Mouse (Mus musculus) left cerebral cortex, adult 8-10 months (tissue): ENCODE results near the gene Nos1. TPM values are rescaled to one million over a fixed set of nuclear protein-coding genes. Genes with fewer than 3 reads are reported as not detected.

Experiments used
- DNase-seq, 2 experiments: peaks; one replicate each; pipeline ENCODE4 v3.0.0; 2022; ENCODE audit warnings: low spot score in 2 of 2
- total RNA-seq, 4 experiments: library from RNA; stranded (reverse); gene quantifications; 2 replicates each; pipeline ENCODE4 v1.2.4; 2022

The Nos1 gene
- total RNA-seq, 4 experiments from 2014 or later, result 33.3 to 38.5 (median 34.3) TPM

DNA sequence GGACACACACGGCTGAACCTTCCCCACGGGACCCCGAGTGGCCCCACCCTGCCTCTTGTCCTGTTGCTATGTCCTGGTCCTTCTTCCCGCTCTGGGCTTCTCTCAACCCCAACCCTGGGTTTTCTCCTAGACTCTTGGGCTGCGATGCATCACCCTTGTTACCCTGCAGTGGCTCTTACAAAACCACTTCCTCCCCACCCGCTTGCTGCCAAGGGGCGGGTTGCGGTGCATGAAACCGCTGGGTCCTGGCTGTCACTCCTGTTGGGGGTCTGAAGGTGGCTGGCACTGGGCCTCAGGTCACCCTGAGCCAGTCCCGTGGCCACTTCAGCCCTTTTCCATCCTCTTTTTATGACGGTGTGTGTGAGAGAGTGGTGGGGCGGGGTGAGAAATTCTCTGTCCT is 173.1 kb downstream of the Nos1 start:
- no peak for DNase-seq

GRCm38 (mm10) chr5:117954429-117954828 is 173.6 kb downstream of the Nos1 start:
- no peak for DNase-seq

DNA sequence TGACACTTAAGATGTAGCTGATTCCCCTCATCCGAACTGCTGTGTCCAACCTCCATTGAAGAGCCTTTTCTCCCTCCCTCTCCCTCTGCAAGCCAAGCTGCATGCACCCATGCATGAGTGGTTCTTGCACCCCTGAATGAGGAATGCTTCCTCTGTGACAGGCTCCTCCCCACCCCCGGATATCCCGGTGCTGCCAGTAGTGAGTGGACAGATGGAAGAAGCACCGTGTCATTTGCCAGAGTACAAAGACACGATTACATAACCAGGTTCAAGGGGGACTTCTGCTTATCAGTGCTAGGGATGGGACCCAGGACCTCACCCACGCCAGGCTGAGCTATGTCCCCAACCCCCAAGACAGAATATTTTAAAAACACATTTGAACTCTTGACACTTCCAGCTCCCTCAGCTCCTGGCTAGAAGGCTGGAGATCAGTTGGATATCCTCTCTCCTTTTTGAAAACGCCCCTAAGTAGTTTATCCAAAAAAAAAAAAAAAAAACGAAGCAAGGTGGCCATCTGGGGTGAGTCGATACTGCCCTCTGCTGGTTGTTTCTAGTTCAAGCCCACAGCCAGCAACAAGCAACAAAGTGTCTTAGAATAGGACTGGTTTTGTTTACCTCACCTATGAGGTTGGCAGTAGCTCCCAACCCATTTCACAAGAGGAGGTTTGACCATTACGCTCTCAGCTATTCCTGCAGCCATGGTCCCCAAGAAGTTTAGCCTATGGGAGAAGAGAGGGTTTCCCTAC is 175.0 kb downstream of the Nos1 start:
- no peak for DNase-seq

- DNase-seq, result no peak
These were observed 183.9 kb downstream of the Nos1 start for GRCm38 (mm10) chr5:117964750-117965149.

GRCm38 (mm10) chr5:117966956-117967355 is 186.1 kb downstream of the Nos1 start:
- DNase-seq, result no peak

GRCm38 (mm10) chr5:117967659-117968069 is 186.8 kb downstream of the Nos1 start:
- DNase-seq, result no peak

DNA sequence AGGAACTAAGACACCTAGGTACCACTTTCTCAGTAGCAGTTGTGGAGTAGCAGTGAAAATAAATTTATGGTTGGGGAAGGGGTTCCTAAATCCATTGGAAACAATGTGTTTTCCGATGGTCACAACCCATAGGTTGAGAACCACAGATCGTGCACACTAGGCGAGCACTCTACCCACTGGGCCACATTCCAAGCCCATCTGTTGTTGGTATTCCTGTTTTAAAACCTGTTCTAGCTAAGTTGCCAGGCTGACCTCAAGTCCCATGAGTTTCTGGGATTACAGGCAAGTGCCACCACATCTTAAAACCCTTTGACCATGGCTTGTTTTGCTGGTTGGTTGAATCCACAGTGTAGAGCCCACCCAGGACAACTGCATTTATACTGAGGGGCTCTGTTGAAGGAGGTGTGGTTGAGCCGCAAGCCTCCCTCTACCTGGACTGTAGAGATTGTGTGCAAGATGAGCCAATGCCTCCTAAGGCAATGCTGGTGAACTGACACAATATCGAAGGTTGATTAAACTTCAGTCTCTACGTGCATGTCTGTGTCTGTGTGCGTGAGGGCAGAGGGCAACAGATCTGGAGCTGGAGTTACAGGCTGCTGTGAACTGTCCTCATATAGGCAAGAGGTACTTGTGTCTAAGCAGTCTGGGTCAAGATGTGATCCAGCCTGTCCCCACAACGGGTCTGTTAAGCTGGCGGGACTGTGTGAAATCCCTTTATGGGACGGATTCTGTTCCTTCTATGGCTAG is 189.0 kb downstream of the Nos1 start:
- DNase-seq, result no peak

DNA sequence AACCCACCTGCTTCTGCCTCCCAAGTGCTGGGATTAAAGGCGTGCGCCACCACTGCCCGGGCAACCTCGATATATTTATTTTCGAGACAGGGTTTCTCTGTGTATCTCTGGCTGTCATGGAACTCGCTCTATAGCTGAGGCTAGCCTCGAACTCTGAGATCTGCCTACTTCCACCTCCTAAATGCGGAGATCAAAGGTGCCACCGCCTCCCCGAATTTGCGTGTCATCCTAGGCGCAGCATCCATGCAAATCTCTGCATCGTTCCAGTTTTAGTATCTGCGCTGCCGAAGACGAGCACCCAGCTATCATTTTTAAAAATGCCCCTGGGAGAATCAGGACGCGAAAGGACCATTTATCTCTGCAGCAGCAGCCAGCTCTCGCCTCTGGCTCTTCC is 195.4 kb downstream of the Nos1 start:
- DNase-seq, result no peak

DNA sequence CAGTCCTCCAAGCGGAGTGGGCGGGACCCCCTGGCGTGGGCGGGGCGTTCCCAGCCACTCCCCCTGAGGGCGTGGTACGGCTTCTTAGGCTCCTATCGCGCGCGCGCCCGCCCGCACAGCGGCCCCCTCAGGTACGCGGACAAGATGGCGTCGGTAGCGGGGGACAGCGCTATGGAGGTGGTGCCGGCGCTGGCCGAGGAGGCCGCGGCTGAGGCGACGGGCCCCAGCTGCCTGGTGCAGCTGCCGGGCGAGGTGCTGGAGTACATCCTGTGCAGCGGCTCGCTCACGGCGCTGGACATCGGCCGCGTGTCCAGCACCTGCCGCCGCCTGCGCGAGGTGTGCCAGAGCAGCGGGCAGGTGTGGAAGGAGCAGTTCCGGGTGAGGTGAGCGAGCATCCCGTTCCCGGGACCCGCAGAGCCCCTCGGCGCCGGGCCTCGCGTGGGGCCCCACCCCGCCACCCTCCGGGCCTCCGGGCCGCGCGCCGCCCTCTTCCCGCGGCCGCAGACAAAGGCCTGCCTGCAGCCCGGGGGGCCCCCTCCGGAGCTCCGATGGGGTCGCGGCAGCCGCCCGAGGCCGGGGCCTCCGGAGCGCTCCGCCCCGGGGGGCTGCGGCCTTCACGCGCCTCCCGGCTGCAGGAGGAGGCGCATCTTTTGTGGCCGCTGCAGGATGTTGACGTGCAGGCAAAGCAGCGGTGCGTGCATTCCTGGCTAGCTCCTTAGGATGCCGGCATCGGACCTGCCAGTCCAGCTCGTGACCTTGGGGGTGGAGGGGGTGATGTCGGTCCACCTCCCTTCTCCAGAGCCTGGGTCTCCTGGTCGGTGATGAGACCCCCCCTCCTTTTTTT is 196.0 kb downstream of the Nos1 start, which contains the start of gene Fbxo21:
TSS of gene Fbxo21 (plus strand) at position 74 of the 844 bp plus-strand sequence.
- peak; percentile 92 to 97 for DNase-seq

DNA sequence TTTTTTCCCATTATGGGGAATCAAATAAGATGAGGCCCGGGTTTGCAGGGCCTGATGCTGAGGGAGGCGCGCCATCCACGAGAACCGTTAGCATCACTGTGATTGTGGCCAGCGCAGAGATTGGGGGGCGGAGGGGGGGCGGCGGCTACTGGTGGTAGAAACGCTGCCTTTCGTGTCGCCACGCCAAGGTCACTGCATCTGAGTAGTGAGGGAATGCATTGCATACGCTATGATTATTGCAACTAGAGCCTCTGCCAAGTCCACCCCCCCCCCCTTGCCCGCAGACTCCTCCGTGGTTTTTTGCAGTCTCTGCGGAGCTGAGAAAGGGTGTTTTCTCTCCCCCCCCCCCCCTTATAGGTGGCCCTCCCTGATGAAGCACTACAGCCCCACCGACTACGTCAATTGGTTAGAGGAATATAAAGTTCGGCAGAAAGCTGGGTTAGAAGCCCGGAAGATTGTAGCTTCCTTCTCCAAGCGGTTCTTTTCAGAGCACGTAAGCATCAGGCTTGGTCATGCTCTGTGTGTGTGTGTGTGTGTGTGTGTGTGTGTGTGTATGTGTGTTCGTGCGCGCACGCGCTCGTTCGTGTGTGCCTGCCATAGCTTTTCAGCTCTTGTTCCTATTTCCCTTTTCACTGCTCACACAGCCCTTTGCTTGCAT is 196.8 kb downstream of the Nos1 start:
- no peak for DNase-seq

- DNase-seq, result no peak
These were observed 197.4 kb downstream of the Nos1 start for GRCm38 (mm10) chr5:117978159-117978697.

DNA sequence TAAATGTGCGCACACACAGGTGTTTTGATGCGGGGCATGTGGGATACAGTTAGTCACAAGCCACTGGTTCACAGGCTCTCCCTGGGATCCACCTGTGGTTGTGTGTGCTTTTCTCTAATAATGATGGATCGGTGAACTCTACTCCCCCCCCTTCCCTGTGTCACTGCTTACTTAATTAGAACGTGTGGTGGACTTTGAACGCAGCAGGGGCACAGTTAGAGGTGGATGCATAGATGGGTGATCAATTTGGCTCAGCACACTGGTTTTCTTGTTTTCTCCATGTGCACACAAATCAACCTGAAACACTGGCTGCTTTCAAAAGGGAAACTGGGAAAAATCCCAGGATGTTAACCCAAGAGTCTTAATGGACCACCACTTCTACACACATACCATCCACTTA is 198.2 kb downstream of the Nos1 start:
- no peak for DNase-seq

GRCm38 (mm10) chr5:117980921-117981320 is 200.1 kb downstream of the Nos1 start:
- no peak for DNase-seq

- no peak for DNase-seq
These were observed 201.1 kb downstream of the Nos1 start for GRCm38 (mm10) chr5:117981943-117982342.

DNA sequence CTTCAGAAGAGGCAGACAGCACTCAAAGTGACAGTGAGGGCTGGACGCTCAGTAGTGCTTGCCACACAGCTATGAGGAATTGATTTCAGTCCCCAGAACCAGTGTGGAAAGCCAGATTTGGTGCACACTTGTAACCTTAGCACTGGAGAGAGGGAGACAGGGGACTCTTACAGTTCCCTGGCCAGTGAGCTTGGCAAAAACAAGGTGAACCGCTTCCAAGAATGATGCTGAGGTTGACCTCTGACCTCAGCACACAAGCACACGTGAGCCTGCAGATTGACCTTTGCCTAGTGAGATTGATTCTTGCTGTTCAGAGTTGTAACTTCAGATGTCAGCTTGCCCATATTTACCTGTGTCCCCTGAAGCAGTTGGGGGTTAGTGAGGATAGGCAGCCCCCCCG is 205.5 kb downstream of the Nos1 start:
- no peak for DNase-seq

DNA sequence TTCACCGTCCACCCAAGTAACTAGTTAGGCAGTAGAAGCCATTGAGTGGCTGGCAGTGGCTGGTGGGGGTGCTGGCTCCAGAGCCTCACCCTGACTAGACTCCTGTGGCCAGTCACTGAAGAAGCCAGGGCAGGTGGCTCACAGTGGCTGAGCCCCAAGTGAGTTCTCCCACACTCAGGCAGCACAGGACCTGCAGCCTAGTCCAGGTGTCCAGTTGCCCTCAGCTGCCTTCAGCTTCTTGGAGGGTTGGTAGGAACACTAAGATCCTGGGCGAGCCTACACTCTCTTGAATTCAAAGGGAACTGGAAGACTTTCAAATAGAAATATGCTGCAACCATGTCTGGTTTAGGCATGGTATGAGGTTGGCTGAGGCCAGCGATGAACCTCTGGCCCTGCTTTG is 207.1 kb downstream of the Nos1 start:
- no peak for DNase-seq

GRCm38 (mm10) chr5:117988367-117988766 is 207.5 kb downstream of the Nos1 start:
- DNase-seq, result no peak

- DNase-seq, result no peak
These were observed 208.9 kb downstream of the Nos1 start for GRCm38 (mm10) chr5:117989773-117990172.

GRCm38 (mm10) chr5:117990957-117991356 is 210.1 kb downstream of the Nos1 start:
- DNase-seq, result no peak

DNA sequence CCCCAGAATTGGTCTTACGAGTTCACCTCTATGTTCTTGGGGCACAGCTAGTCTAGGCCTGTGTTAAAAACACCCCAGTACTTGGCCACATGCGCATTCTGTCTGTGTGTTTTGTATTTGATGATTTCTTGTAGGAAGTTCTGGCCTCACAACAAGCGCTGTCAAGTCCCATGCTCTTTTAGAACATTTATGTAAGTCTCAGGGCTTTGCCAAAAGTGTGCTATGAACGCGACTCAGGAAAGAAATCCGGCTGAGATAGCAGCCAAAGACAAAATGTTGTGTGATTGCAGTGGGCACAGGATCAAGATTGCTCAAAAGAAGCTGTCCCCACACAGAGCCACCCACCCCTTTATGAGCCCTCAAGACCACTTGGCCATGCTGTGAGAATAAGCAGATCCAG is 212.7 kb downstream of the Nos1 start:
- peak in 1 of 2 experiments; percentile 51 for DNase-seq

- no peak for DNase-seq
These were observed 214.6 kb downstream of the Nos1 start for GRCm38 (mm10) chr5:117995372-117995901.
